Mouse (Mus musculus): ENCODE data around the gene Crybb1.

Crybb1 gene

DNA sequence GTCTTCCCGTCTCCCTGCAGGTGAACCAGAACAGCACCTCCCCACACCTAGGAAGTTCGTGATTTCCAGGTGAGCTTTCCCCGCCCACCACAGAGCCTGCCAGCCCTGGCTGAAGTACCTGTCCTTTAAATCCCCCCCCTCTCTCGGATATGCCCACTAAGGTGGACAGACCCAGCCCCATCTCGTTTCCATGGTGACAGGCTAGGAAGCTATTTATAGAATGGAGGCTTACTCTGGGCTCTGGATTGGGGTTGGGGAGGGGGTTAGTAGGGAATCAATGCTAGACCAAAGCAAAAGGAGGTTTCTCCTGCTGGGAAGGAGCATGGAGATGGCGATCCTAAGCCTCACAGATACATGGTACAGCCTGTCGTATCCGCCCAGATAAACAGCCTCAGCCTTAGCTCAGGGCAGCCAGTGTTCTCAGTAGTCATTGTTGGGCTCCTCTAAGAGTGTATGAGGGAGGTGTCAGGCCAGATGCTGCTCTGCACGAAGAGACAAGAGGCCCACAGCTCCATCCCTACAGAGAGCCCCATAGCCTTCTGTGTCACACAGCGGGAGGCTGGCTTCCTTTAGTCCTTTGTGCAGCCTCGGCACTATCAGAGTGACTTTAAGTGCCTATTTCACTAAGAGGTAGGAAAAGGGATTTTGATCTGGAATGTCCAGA lies 57.7 kb downstream of the Crybb1 start:
- DNase-seq = no peak

DNA sequence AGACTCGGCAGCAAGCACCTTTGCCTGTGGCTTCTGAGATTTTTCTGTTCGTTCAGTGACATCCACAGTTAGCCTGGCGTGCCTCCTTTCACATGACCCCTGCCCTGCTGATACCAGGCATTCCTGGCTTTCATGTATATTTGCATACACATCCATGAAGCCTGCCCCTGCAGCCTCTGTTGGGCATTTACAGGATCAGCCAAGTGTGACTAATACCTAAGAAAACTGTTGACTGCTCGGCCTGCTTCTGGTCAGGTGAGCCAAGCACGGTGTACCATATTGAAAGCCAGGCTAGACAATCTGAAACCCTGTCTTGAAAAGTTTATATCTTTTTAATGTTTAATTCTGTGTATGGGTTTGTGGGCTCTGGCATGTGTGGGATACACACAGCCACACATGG lies 60.9 kb downstream of the Crybb1 start:
- DNase-seq = peak in 1 of 2 experiments; percentile 29

DNA sequence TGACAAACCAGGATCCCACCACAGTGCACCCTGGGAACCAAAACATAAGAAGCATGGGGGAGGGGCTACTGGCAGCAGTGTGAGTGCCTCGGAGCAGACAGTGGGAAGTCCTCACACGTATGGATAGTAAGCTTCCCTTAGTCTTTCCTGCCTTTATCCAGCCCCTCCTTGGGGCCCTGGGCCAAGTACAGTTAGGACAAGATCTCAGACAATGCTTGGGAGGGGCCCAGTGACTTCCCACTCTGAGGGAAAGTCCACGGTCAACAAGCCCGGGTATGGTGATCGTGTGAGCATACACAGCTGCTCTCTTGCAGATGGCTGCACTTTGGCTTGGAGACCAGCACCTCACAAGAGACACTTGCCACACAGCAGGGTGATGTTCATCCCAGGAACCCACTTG lies 61.7 kb downstream of the Crybb1 start:
- DNase-seq = peak; percentile 60 to 65

Measured in kidney, postnatal 36 days (tissue).